Mouse (Mus musculus): ENCODE data around the gene Rhobtb1. TPM values are rescaled to one million over a fixed set of nuclear protein-coding genes. Genes with fewer than 3 reads are reported as not detected.

The Rhobtb1 gene
- total RNA-seq, 1 experiment: 2.7 TPM

GRCm38 (mm10) chr10:69176116-69176515, 24.9 kb downstream of the Rhobtb1 start:
- H3K9ac ChIP-seq (ENCODE audit: insufficient read depth, low read depth, low read length, poor library complexity, severe bottlenecking): no peak overlapping the region
- TF ChIP-seq HCFC1 (IDR thresholded peaks at IDR 0.05; ENCODE audit: borderline replicate concordance, insufficient read depth, low read length) (no peak), ZC3H11A (IDR thresholded peaks at IDR 0.05; ENCODE audit: borderline replicate concordance, low read depth, low read length) (no peak), MAFK (IDR thresholded peaks at IDR 0.05; ENCODE audit: insufficient read depth, low read depth, low read length) (no peak), CHD2 (IDR thresholded peaks at IDR 0.05; ENCODE audit: low read depth, low read length) (no peak), ZNF384 (IDR thresholded peaks at IDR 0.05; ENCODE audit: low read depth, low read length) (no peak)
- in situ Hi-C loops (cut with MboI; ENCODE audit: low sequenced_read_pairs in 2 of 2, unreplicated experiment in 2 of 2): no loop called here
- H3K9me3 ChIP-seq (ENCODE audit: control insufficient read depth, insufficient read depth, low read depth, low read length): no peaks in the 10 kb centered on the region
- H3K4me3 ChIP-seq (ENCODE audit: insufficient read depth in 1 of 2, low read depth in 1 of 2, low read length in 2 of 2, poor library complexity in 1 of 2, severe bottlenecking in 1 of 2): no peak overlapping the region
- no peak overlapping the region for H3K27ac ChIP-seq (ENCODE audit: insufficient read depth, low read depth, low read length, poor library complexity, severe bottlenecking)
- DNase-seq (ENCODE audit: low read depth, low spot score): no peak
- no peaks in the 10 kb centered on the region for H3K4me1 ChIP-seq (ENCODE audit: control insufficient read depth in 2 of 2, insufficient read depth in 2 of 2, low read length in 2 of 2, poor library complexity in 1 of 2)
- no peaks in the 10 kb centered on the region for H3K36me3 ChIP-seq (ENCODE audit: control insufficient read depth, insufficient read depth, low read length, poor library complexity, severe bottlenecking)

- no peak for DNase-seq (ENCODE audit: low read depth, low spot score)
- Histone ChIP-seq H3K9me3 (ENCODE audit: control insufficient read depth, insufficient read depth, low read depth, low read length) (no peaks in the 10 kb centered on the region), H3K4me1 (ENCODE audit: control insufficient read depth in 2 of 2, insufficient read depth in 2 of 2, low read length in 2 of 2, poor library complexity in 1 of 2) (no peaks in the 10 kb centered on the region), H3K27ac (ENCODE audit: insufficient read depth, low read depth, low read length, poor library complexity, severe bottlenecking) (no peak overlapping the region), H3K4me3 (ENCODE audit: insufficient read depth in 1 of 2, low read depth in 1 of 2, low read length in 2 of 2, poor library complexity in 1 of 2, severe bottlenecking in 1 of 2) (no peak overlapping the region), H3K9ac (ENCODE audit: insufficient read depth, low read depth, low read length, poor library complexity, severe bottlenecking) (no peak overlapping the region), H3K36me3 (ENCODE audit: control insufficient read depth, insufficient read depth, low read length, poor library complexity, severe bottlenecking) (no peaks in the 10 kb centered on the region)
- in situ Hi-C loops (cut with MboI; ENCODE audit: low sequenced_read_pairs in 2 of 2, unreplicated experiment in 2 of 2): no loop called here
- TF ChIP-seq MAFK (IDR thresholded peaks at IDR 0.05; ENCODE audit: insufficient read depth, low read depth, low read length): no peak
- peak; percentile 45; the same call in 1 of the 2 replicates for TF ChIP-seq ZNF384 (IDR thresholded peaks at IDR 0.05; ENCODE audit: low read depth, low read length)
These were observed 28.1 kb downstream of the Rhobtb1 start for GRCm38 (mm10) chr10:69179341-69179740.

GRCm38 (mm10) chr10:69180997-69181396, 29.8 kb downstream of the Rhobtb1 start:
- TF ChIP-seq MAFK (IDR thresholded peaks at IDR 0.05; ENCODE audit: insufficient read depth, low read depth, low read length) (no peak), CHD2 (IDR thresholded peaks at IDR 0.05; ENCODE audit: low read depth, low read length) (no peak), ZC3H11A (IDR thresholded peaks at IDR 0.05; ENCODE audit: borderline replicate concordance, low read depth, low read length) (no peak), ZNF384 (IDR thresholded peaks at IDR 0.05; ENCODE audit: low read depth, low read length) (no peak), HCFC1 (IDR thresholded peaks at IDR 0.05; ENCODE audit: borderline replicate concordance, insufficient read depth, low read length) (no peak)
- H3K36me3 ChIP-seq (ENCODE audit: control insufficient read depth, insufficient read depth, low read length, poor library complexity, severe bottlenecking): no peaks in the 10 kb centered on the region

GRCm38 (mm10) chr10:69184903-69185302, 33.7 kb downstream of the Rhobtb1 start:
- no peak overlapping the region for H3K27ac ChIP-seq (ENCODE audit: insufficient read depth, low read depth, low read length, poor library complexity, severe bottlenecking)
- H3K36me3 ChIP-seq (ENCODE audit: control insufficient read depth, insufficient read depth, low read length, poor library complexity, severe bottlenecking): no peaks in the 10 kb centered on the region
- H3K9ac ChIP-seq (ENCODE audit: insufficient read depth, low read depth, low read length, poor library complexity, severe bottlenecking): no peak overlapping the region
- no peaks in the 10 kb centered on the region for H3K4me1 ChIP-seq (ENCODE audit: control insufficient read depth in 2 of 2, insufficient read depth in 2 of 2, low read length in 2 of 2, poor library complexity in 1 of 2)
- TF ChIP-seq ZC3H11A (IDR thresholded peaks at IDR 0.05; ENCODE audit: borderline replicate concordance, low read depth, low read length) (no peak), MAFK (IDR thresholded peaks at IDR 0.05; ENCODE audit: insufficient read depth, low read depth, low read length) (no peak), HCFC1 (IDR thresholded peaks at IDR 0.05; ENCODE audit: borderline replicate concordance, insufficient read depth, low read length) (no peak)
- H3K9me3 ChIP-seq (ENCODE audit: control insufficient read depth, insufficient read depth, low read depth, low read length): no peaks in the 10 kb centered on the region
- DNase-seq (ENCODE audit: low read depth, low spot score): no peak
- in situ Hi-C loops (cut with MboI; ENCODE audit: low sequenced_read_pairs in 2 of 2, unreplicated experiment in 2 of 2): no loop called here
- no peak overlapping the region for H3K4me3 ChIP-seq (ENCODE audit: insufficient read depth in 1 of 2, low read depth in 1 of 2, low read length in 2 of 2, poor library complexity in 1 of 2, severe bottlenecking in 1 of 2)

More at GRCm38 (mm10) chr10:69180997-69181396, 29.8 kb downstream of the Rhobtb1 start:
- H3K27ac ChIP-seq (ENCODE audit: insufficient read depth, low read depth, low read length, poor library complexity, severe bottlenecking): no peak overlapping the region
- no peaks in the 10 kb centered on the region for H3K9me3 ChIP-seq (ENCODE audit: control insufficient read depth, insufficient read depth, low read depth, low read length)
- no peak overlapping the region for H3K9ac ChIP-seq (ENCODE audit: insufficient read depth, low read depth, low read length, poor library complexity, severe bottlenecking)
- in situ Hi-C loops (cut with MboI; ENCODE audit: low sequenced_read_pairs in 2 of 2, unreplicated experiment in 2 of 2): no loop called here
- no peak overlapping the region for H3K4me3 ChIP-seq (ENCODE audit: insufficient read depth in 1 of 2, low read depth in 1 of 2, low read length in 2 of 2, poor library complexity in 1 of 2, severe bottlenecking in 1 of 2)
- no peak for DNase-seq (ENCODE audit: low read depth, low spot score)
- no peaks in the 10 kb centered on the region for H3K4me1 ChIP-seq (ENCODE audit: control insufficient read depth in 2 of 2, insufficient read depth in 2 of 2, low read length in 2 of 2, poor library complexity in 1 of 2)

- DNase-seq (ENCODE audit: low read depth, low spot score): no peak
- in situ Hi-C loops (cut with MboI; ENCODE audit: low sequenced_read_pairs in 2 of 2, unreplicated experiment in 2 of 2): no loop called here
- TF ChIP-seq ZC3H11A (IDR thresholded peaks at IDR 0.05; ENCODE audit: borderline replicate concordance, low read depth, low read length): no peak
- no peak for TF ChIP-seq ZNF384 (IDR thresholded peaks at IDR 0.05; ENCODE audit: low read depth, low read length)
- no peak for TF ChIP-seq MAFK (IDR thresholded peaks at IDR 0.05; ENCODE audit: insufficient read depth, low read depth, low read length)
- no peak for TF ChIP-seq HCFC1 (IDR thresholded peaks at IDR 0.05; ENCODE audit: borderline replicate concordance, insufficient read depth, low read length)
- TF ChIP-seq CHD2 (IDR thresholded peaks at IDR 0.05; ENCODE audit: low read depth, low read length): no peak
- Histone ChIP-seq H3K27ac (ENCODE audit: insufficient read depth, low read depth, low read length, poor library complexity, severe bottlenecking) (no peak overlapping the region), H3K36me3 (ENCODE audit: control insufficient read depth, insufficient read depth, low read length, poor library complexity, severe bottlenecking) (no peaks in the 10 kb centered on the region), H3K9ac (ENCODE audit: insufficient read depth, low read depth, low read length, poor library complexity, severe bottlenecking) (no peak overlapping the region), H3K9me3 (ENCODE audit: control insufficient read depth, insufficient read depth, low read depth, low read length) (no peaks in the 10 kb centered on the region), H3K4me3 (ENCODE audit: insufficient read depth in 1 of 2, low read depth in 1 of 2, low read length in 2 of 2, poor library complexity in 1 of 2, severe bottlenecking in 1 of 2) (no peak overlapping the region), H3K4me1 (ENCODE audit: control insufficient read depth in 2 of 2, insufficient read depth in 2 of 2, low read length in 2 of 2, poor library complexity in 1 of 2) (no peaks in the 10 kb centered on the region)
These were observed 34.2 kb downstream of the Rhobtb1 start for GRCm38 (mm10) chr10:69185431-69185830.

Data from ES-E14 (cell line).